Mouse (Mus musculus) limb, embryonic 14.5 days (tissue): ENCODE data around the gene Polr2j. TPM values are rescaled to one million over a fixed set of nuclear protein-coding genes. Genes with fewer than 3 reads are reported as not detected.
A peak's percentile ranks its signal among the peaks of the same experiment; 100 is the strongest.

Experiments used
- ATAC-seq: fragments of 200-750 bp; cut with Nextera tagmentation; 2 replicates; pipeline ENCODE4 v1.8.0; 2017; ENCODE audit warnings: low read depth, moderate number of reproducible peaks, moderate TSS enrichment; ENCODE audit not compliant: low FRiP score
- DNase-seq: peaks from one replicate; pipeline ENCODE4 v3.0.0-alpha.2; 2015; ENCODE audit warnings: low spot score
- H3K27ac ChIP-seq: fragments of 300-500 bp; sonication (generic); replicated peaks from 2 replicates; pipeline ENCODE4 v1.5.1; 2014; ENCODE audit warnings: low read depth, mild to moderate bottlenecking, low read length, moderate library complexity, mixed read lengths
- H3K27me3 ChIP-seq: fragments of 300-500 bp; sonication (generic); 2 replicates; pipeline ENCODE4 v1.6.1; 2014; ENCODE audit warnings: low read length, mixed read lengths; ENCODE audit not compliant: control insufficient read depth, insufficient read depth
- H3K36me3 ChIP-seq: fragments of 300-500 bp; sonication (generic); 2 replicates; pipeline ENCODE4 v1.6.1; 2014; ENCODE audit warnings: mild to moderate bottlenecking, low read length, moderate library complexity, mixed read lengths; ENCODE audit not compliant: control insufficient read depth, insufficient read depth
- H3K4me1 ChIP-seq: fragments of 300-500 bp; sonication (generic); 2 replicates; pipeline ENCODE4 v1.6.1; 2014; ENCODE audit warnings: antibody characterized with exemption, low read length, mixed read lengths; ENCODE audit not compliant: control insufficient read depth, insufficient read depth
- H3K4me2 ChIP-seq: fragments of 300-500 bp; sonication (generic); replicated peaks from 2 replicates; pipeline ENCODE4 v1.6.1; 2014; ENCODE audit warnings: low read depth, mild to moderate bottlenecking, low read length, moderate library complexity; ENCODE audit not compliant: severe bottlenecking
- H3K4me3 ChIP-seq: fragments of 300-500 bp; sonication (generic); replicated peaks from 2 replicates; pipeline ENCODE4 v1.5.1; 2014; ENCODE audit warnings: low read length
- H3K9ac ChIP-seq: fragments of 300-500 bp; sonication (generic); 2 replicates; pipeline ENCODE4 v1.6.1; 2014; ENCODE audit warnings: mild to moderate bottlenecking, low read depth, low read length, moderate library complexity; ENCODE audit not compliant: severe bottlenecking
- H3K9me3 ChIP-seq: fragments of 300-500 bp; sonication (generic); 2 replicates; pipeline ENCODE4 v1.6.1; 2016; ENCODE audit warnings: low read length; ENCODE audit not compliant: control insufficient read depth
- POLR2A ChIP-seq: fragments of 200-500 bp; IDR thresholded peaks from 2 replicates; pipeline ENCODE4 v1.8.0; 2012; ENCODE audit warnings: inconsistent platforms, mild to moderate bottlenecking, moderate library complexity, borderline replicate concordance; ENCODE audit not compliant: insufficient read depth, insufficient read length; ENCODE audit errors: extremely low read depth
- WGBS: fragments of 180-500 bp; shearing (Covaris S2); extraction: QIAGEN DNeasy Blood & Tissue Kit; methylation state at CpG from one replicate; pipeline ENCODE4 v1.1.7; 2014; 5-methylcytosine and 5-hydroxymethylcytosine counted together
- polyA plus RNA-seq, 2 experiments: library from polyadenylated mRNA; depleted of rRNA in 1 of 2; stranded (reverse) in 1 of 2; unstranded in 1 of 2; fragments of >200 nt; fragmentation: Nextera tagmentation in 1 of 2; extraction: Ambion mirVana in 1 of 2; gene quantifications; 2 replicates each; pipeline versions ENCODE4 v1.2.1 to v1.2.3; 2012 to 2014

Polr2j gene
- polyA plus RNA-seq, 2 experiments: 148 to 251 TPM

GRCm38 (mm10) chr5:136167296-136167695 lies 50.9 kb downstream of the Polr2j start:
- no peak for TF ChIP-seq POLR2A
- Histone ChIP-seq H3K4me3 (no peak overlapping the region), H3K27me3 (no peaks in the 10 kb centered on the region), H3K9ac (no peak overlapping the region), H3K9me3 (no peaks in the 10 kb centered on the region), H3K27ac (no peak overlapping the region), H3K36me3 (no peaks in the 10 kb centered on the region; the same call in 1 of the 2 replicates), H3K4me2 (no peak overlapping the region), H3K4me1 (peaks cover 7% of the 10 kb centered on the region)
- ATAC-seq: no peak
- 91% methylated on average over 4 of the region's 4 CpGs for WGBS
- no peak for DNase-seq

- ATAC-seq: no peak
- Histone ChIP-seq H3K4me3 (no peak overlapping the region), H3K27ac (no peak overlapping the region), H3K9me3 (no peaks in the 10 kb centered on the region), H3K9ac (no peak overlapping the region), H3K4me1 (peaks cover 7% of the 10 kb centered on the region), H3K4me2 (no peak overlapping the region), H3K36me3 (no peaks in the 10 kb centered on the region; the same call in 1 of the 2 replicates), H3K27me3 (no peaks in the 10 kb centered on the region)
- TF ChIP-seq POLR2A: no peak
- 89% methylated on average over 3 of the region's 3 CpGs for WGBS
- DNase-seq: no peak
Measured at GRCm38 (mm10) chr5:136168071-136168470, 51.6 kb downstream of the Polr2j start.

GRCm38 (mm10) chr5:136169626-136170511 lies 53.4 kb downstream of the Polr2j start:
- no peak for TF ChIP-seq POLR2A
- Histone ChIP-seq H3K9ac (peak overlapping the region; percentile 70), H3K27me3 (no peaks in the 10 kb centered on the region), H3K27ac (no peak overlapping the region), H3K36me3 (no peaks in the 10 kb centered on the region; the same call in 1 of the 2 replicates), H3K9me3 (no peaks in the 10 kb centered on the region), H3K4me1 (peaks cover 7% of the 10 kb centered on the region), H3K4me3 (peak overlapping the region; percentile 60), H3K4me2 (peak overlapping the region; percentile 93)
- 13% methylated on average over 14 of the region's 15 CpGs for WGBS
- peak; percentile 24; the same call in 1 of the 2 replicates for ATAC-seq
- DNase-seq: peak; percentile 7

GRCm38 (mm10) chr5:136170512-136171362 lies 54.3 kb downstream of the Polr2j start, which contains the start of gene Orai2:
Gene Orai2, minus strand, starts transcription at chr5:136170713.
- ATAC-seq (peak; percentile 90), DNase-seq (peak; percentile 75)
- Histone ChIP-seq H3K4me2 (peak within 1 kb of the TSS; percentile 93), H3K27ac (0 out of 2 replicates have a peak within 1 kb of the TSS, but pooled peaks have one; percentile 7), H3K27me3 (no peaks in the 10 kb centered on the region), H3K4me1 (peaks cover 7% of the 10 kb centered on the region), H3K9me3 (no peaks in the 10 kb centered on the region), H3K9ac (peak within 1 kb of the TSS; percentile 70), H3K4me3 (peak within 1 kb of the TSS; percentile 60), H3K36me3 (no peaks in the 10 kb centered on the region; the same call in 1 of the 2 replicates)
- WGBS: 7% methylated on average over 44 of the region's 49 CpGs
- no peak for TF ChIP-seq POLR2A
